Mouse (Mus musculus) left cerebral cortex, adult 18-20 months (tissue): ENCODE results near the gene Ptprf. TPM values are rescaled to one million over a fixed set of nuclear protein-coding genes. Genes with fewer than 3 reads are reported as not detected.
A peak's percentile ranks its signal among the peaks of the same experiment; 100 is the strongest.

Experiments
- DNase-seq, 2 experiments: peaks; one replicate each; pipeline ENCODE4 v3.0.0; 2021 to 2022; ENCODE audit warnings: low spot score in 2 of 2, mixed read lengths in 1 of 2
- long read RNA-seq, 2 experiments: library from polyadenylated mRNA; stranded (forward); transcript quantifications; one replicate each; pipeline ENCODE4 v2.0.0; 2021
- total RNA-seq, 2 experiments: library from RNA; stranded (reverse); gene quantifications; 2 replicates each; pipeline ENCODE4 v1.2.3; 2021

The Ptprf gene
- total RNA-seq, result 100 to 1,000 TPM; 101 to 110 TPM
- long read RNA-seq, experiment 1, full-length matches to known transcripts, result 5 of 34 reads
- long read RNA-seq, experiment 1, partial matches to known transcripts, result 18 of 34 reads
- long read RNA-seq, experiment 1, other reads (novel, unspliced or antisense), result 11 of 34 reads
- long read RNA-seq, experiment 2, full-length matches to known transcripts, result 1 of 20 reads
- long read RNA-seq, experiment 2, partial matches to known transcripts, result 15 of 20 reads
- long read RNA-seq, experiment 2, other reads (novel, unspliced or antisense), result 4 of 20 reads

- peak; percentile 70 to 81 for DNase-seq
Observed at GRCm38 (mm10) chr4:118291231-118291630, at the start of gene Ptprf. Ptprf (minus strand) TSS chr4:118291405.

- DNase-seq, result peak; percentile 15 to 31
Observed at GRCm38 (mm10) chr4:118336658-118337057, 45.5 kb upstream of the Ptprf start.

DNA sequence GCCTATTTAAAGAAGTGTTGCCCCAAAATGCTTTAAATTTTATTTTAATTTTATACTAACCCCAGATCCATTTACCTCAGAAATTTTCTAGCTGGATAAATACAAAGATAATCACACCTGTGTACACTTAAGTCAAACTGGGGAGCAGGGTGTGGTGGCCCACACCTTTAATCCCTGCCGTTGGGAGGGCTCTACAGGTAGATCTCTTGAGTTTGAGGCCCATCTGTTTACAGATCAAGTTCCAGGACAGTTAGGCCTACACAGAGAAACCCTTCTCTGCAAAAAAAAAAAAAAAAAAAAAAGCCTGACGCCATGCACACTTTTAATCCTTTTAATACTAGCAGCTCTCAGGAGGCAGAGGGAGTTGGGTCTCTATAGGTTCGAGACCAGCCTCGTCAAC is 44.8 kb upstream of the Ptprf start:
- DNase-seq, result no peak

GRCm38 (mm10) chr4:118331777-118332176 is 40.6 kb upstream of the Ptprf start:
- no peak for DNase-seq

GRCm38 (mm10) chr4:118326476-118326875 is 35.3 kb upstream of the Ptprf start:
- DNase-seq, result no peak

GRCm38 (mm10) chr4:118320636-118321035 is 29.4 kb upstream of the Ptprf start:
- no peak for DNase-seq

DNA sequence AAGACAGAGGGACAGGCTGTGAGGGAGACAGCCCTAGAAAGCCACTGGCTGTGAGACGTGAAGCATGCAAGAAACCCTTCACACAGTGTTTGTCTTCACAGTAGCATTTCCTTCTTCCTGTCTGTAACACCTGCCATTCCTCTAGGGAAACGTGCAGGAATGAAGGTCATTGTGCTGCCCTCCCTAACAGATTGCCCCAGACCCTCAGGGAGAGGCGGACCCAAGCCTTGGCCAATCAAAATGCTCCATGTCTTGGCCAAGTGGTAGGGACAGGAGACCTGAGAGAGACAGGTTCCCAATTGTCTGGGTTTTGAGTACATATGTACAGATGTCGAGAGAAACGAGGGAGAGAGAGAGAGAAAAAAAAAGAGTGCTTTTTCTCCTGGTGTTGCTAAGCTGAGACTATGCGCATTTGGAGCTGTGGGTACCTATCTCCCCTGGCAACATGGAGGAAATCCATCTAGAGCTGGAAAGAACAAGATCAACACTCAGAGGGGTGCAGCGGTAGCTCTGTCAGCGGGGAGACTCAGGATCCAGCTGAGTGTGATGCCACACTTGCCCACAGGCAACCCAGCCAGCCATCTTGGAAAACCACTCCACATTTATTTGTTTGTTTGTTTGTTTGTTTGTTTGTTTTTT is 28.6 kb upstream of the Ptprf start:
- no peak for DNase-seq

GRCm38 (mm10) chr4:118316662-118317061 is 25.5 kb upstream of the Ptprf start:
- no peak for DNase-seq

DNA sequence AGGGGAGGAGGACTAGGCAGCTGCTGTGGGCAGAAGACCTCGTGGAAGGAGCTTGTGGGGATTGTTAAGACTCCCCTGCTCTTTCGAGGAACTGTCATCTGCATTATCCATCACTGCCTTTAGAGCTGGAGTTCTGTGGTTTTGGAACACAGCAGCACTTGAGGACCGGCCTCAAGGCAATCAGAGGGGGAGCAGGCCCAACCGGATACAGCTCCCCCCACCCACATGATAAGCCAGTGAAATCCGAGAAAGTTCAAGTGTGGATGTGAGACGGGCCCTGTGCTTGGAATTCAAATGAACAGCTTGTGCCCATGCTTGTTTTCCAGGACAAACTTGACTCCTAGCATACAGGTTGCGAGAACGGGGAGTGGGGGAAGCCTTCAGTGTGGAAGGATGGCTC is 24.1 kb upstream of the Ptprf start:
- no peak for DNase-seq

- DNase-seq, result no peak
Observed at GRCm38 (mm10) chr4:118310461-118310860, 19.3 kb upstream of the Ptprf start.

DNA sequence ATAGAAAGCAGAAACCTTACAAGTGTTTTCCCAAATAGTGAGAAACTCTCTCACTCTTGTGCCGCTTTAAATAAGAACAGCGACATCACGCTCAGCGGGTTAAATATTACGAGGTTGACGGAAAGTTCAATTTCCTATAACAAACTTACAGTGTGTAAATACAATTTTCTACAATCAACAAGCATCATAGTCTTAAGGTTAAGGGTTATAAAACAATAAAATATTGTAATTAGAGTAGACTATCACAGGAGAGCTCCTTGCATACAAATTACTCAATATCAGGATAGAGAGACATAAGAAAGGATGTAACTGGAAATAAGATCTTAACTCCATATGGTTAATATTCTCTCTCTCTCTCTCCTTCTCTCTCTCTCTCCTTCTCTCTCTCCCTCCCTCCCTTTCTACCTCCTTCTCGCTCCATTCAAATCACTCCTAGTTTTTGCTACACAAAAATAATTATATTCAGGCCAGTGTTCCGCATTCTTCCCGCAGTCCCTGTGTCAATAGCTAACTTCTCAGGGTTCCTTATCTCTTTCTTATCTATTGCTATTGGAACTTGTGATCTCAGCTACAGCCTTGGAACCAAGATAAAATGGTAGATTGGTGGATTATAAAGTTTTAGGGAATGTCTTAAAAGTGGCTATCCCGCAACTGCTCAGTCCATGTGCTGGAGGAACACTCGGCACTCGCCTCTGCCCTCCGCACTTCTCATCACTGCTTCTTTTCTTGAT is 16.5 kb upstream of the Ptprf start:
- DNase-seq, result no peak

DNA sequence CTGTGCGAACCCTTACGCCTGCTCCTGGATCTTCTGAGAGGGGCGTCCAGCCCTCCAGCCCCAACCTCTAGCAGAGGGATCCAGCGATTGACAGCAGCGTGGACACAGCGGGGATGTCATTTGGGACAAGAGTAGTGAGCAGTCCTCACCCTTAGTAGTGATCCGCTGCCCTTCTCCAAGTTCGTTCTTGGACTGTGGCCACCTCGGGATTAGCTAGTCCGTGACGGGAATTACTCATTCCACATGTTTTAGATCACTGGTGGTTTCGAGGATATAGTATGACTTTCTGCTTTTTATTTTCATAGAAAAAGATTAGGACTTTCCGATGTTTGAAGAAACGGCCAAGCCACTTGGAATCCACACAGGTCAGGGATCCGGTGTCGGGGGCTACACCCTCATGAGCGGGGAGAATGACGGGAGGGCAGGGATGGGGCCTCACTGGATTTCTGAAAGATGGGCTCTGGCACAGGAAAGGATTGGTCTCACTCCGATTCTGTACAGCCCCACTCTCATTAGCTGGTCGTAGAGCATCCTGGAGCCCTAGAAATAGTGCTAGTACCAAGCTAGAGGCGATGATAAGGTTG is 15.0 kb upstream of the Ptprf start:
- DNase-seq, result no peak

DNA sequence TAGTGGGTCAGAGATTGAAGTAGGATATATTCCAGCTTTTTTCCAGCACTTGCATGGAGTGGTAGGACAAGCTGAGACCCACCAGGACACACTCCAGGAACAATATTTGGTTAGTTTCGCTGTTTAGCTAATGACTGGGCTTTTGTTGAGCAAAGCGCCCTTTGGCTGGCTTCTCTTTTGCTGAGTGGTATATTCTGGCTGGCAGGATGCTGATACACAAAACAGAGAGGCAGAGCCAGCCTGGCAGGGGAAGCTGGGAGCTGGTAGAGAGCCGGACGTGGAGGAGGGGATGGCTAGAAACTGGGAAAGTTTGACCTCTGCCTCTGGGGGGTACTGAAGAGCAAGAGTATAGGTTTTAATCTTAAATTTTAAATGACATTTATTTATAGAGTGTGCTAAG is 13.8 kb upstream of the Ptprf start:
- no peak for DNase-seq

DNA sequence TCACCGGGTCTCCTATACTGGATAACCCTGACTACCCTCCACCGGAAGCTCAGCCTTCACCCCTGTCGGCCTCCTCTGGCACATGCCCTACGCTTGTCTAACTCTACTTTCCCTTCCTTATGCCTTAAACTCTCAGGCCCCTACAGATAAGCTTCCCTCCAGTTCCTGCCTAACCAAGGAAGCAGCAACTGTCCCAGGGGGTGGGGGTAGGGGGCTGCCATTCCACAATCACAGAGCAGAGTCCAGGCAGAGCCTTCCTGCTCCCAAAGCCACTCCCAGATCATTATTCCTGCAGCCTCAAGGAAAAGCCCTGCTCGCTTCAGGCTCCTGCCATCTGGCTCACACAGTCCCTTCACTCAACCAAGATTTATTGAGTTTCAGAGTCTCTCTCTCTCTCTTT is 6.6 kb upstream of the Ptprf start:
- DNase-seq, result no peak

- DNase-seq, result no peak
Observed at GRCm38 (mm10) chr4:118295651-118296561, 4.7 kb upstream of the Ptprf start.

- no peak for DNase-seq
Observed at GRCm38 (mm10) chr4:118294811-118295210, 3.6 kb upstream of the Ptprf start.

DNA sequence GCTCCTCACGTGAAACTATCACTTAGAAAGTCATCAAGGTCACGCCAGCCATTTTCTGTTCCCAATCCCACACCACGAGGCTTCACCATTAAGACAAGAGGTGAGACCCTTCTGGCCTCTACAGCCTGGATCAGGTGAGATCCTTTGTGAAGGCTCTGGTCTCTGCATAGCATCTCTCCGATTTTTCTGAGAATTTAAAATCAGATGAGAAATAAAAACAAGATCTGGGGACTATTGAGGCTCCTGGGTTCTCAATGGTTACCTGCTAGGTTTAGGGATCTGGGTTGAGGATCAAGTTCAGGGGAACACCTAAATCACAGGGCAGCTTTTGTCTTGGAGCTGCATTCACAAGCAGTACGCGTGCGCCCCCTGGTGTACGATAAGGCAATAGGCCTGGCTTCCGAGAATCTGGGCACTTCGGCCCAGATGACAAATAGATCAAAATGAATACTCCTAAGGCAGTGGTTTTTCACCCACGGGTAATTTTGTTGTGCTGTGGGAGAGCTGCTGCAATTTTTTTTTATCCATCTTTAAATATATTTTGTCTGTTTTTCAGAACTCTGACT is 1.6 kb upstream of the Ptprf start:
- DNase-seq, result peak; percentile 78 to 85

- DNase-seq, result peak in 1 of 2 experiments; percentile 26
Observed at GRCm38 (mm10) chr4:118290416-118291030, 682 bp downstream of the Ptprf start.

DNA sequence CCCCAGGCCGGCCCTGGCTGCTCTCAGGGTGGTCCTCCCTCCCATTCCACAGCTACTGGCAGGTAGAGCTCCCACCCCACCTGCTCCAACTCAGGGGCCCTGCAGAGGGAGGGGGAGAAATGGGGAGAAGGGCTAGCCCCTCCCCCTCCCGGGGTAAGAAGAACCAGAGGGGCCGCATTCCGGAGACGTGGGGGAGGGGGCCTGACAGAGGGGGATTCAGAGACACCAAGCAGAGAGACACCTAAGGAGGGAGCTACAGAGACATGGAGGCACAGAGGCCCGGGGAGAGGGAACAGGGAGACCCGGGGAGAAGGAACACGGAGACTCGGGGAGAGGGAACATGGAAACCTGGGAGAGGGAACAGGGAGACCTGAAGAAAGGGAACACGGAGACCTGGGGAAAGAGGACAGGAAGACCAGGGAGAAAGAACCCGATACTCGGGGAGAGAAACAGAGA is 1.2 kb downstream of the Ptprf start:
- DNase-seq, result no peak

DNA sequence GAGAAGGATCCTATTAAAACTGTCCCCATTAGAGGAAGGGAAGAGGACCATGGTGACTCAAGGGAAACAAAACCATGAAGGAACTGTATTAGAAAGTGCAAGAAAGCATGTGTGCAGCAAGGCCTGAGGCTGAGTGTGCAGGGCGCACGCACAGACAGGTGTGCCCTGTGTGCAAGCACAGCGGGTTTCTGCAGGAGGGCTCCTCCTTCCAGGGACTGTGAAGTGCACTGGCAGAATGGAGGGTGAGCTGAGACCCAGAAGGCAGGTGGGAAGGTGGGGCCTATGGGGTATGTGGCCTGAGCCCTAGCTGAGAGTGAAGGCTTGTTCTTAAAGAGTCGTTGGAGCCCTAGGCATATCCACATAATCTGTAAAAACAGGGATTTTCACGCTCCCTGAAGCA is 1.9 kb downstream of the Ptprf start:
- no peak for DNase-seq
